Mouse (Mus musculus): ENCODE data around the gene Kctd15.

Kctd15 gene

GRCm38 (mm10) chr7:34618141-34618890, 38.2 kb downstream of the Kctd15 start:
- no peak for DNase-seq

DNA sequence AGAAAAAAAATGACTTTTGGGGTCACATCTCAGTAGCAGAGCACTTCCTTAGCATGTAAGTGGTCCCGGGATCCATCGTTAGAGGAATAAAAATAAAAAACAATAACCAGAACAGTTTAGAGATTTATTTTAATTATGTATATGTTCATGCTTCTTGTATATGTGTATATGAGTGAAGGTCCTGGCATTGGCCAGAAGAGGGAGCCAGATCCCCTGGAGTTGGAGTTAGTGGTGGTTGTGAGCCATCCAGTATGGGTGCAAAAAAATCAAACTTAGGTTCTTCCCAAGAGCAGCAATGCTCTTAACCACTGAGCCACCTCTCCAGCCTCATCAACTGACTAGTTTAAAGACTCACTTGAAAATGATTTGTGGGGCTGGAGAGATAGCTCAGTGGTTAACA, 40.3 kb downstream of the Kctd15 start:
- no peak for DNase-seq

GRCm38 (mm10) chr7:34610445-34610844, 46.1 kb downstream of the Kctd15 start:
- no peak for DNase-seq

GRCm38 (mm10) chr7:34607334-34607970, 49.1 kb downstream of the Kctd15 start:
- no peak for DNase-seq

DNA sequence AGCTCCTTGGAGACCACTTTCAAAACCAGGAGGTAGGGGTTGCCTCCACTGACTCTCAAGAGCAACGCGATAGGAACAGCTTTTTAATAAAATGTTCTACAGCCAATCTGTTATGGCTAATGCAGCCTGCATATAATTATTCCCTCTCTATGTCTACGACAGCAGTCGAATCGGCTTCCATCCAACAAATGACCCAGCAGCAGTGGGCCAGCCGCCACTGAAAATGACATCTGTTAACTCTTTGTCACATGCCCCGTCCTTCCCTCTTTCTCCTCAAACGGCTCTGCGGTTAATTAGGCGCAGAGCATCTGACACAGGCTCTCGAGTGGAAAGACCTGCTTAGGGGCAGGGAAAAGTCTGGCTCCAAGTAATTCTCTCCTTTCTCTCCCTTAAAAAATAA, 49.8 kb downstream of the Kctd15 start:
- peak; percentile 58 for DNase-seq

DNA sequence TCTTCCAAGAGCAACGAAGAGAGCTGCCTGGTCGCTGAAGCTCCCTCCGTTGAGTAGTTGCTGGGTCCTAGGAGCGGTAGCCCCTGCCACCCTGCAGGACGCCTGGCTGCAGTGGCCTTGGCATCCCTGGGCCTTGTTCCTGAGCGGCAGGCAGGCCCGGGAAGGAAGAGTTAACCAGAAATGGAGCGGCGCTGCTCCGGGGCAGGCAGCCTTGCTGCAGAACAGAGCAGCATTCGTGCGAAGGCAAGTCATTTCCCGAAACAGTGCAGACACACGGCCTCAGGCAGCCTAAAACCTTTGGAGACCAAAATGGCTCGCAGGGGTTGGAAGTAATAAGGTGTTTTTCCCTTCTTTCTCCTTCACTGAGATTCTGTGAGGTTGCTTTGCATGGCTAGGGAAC, 50.5 kb downstream of the Kctd15 start:
- peak; percentile 39 for DNase-seq

DNA sequence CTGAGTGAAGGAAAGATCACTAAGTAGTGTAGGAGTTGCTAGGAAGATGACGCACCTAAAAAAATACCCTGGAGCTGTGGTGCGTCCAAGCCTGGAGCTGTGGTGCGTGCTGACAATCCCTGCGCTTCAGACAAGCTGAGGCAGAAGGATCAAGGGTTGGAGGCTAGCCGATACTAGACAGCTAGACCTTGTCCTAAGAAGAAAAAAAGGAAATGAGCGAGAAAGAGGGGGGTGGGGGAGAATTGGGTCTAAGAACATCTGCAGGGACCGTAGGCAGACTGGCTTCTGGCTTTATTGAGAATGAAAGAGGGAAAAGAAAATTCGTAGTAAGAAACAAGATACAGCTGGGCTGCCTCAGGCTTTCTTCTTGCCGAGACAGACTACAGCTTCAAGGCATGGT, 58.0 kb downstream of the Kctd15 start:
- DNase-seq: no peak

DNA sequence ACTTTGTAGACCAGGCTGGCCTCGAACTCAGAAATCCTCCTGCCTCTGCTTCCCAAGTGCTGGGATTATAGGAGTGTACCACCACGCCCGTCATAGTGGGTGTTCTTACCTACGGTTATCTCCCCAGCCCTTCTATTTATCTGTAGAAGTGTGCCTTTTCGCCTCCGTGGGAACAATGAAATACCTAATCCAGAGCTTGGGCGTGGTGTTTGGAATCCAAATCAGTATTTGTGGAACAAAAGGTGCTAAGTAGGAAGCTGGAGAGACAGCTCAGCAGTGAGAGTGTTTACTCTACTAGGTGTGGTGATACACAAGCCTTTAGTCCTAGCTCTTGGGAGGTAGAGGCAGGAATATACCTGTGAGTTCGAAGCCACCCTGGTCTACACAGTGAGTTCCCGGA, 58.5 kb downstream of the Kctd15 start:
- no peak for DNase-seq

DNA sequence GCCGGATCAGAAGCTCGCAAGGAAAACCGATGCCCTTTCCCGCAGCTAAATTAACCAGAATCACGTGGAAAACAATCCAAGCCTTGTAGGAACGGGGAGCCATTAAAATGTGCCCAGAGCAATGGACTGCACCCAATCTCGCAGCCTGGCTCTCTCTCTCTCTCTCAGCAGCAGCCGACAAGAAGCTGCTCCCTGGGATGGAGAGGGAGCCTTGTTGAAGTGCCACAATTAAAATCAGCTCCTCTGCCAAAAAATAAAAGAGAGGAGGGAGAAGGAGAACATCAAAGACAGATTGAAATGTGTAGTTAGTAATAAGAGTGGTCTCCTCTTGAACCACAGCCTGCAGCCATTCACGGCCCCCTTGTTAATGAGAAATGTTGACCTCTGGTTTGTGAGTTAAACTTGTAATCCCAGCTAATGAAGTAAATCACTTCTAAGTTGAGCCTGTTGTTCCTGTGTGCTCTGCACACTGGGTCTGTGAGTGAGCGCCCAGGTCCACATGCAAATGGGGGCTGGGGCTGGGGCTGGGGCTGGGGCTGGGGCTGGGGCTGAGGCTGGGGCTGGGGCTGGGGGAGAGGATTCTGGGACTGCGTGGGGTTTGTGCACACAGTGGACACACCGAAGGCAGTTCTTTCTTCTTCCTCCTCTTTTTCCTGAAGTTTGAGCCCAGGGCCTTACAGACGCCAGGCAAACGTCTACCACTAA, 59.8 kb downstream of the Kctd15 start:
- no peak for DNase-seq

DNA sequence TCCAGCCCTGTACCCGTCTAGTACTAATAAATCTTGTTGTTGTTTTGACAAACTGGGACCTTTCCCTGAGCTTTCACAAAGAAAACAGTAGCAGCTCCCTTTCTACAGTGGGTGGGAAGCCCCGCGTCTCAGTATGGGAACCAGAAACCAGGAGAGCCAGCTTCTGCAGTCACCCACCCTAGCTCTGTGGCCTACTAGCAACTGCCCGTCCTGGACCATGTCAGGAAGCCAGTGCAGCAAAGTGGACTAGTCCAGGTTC, 61.3 kb downstream of the Kctd15 start:
- no peak for DNase-seq

DNA sequence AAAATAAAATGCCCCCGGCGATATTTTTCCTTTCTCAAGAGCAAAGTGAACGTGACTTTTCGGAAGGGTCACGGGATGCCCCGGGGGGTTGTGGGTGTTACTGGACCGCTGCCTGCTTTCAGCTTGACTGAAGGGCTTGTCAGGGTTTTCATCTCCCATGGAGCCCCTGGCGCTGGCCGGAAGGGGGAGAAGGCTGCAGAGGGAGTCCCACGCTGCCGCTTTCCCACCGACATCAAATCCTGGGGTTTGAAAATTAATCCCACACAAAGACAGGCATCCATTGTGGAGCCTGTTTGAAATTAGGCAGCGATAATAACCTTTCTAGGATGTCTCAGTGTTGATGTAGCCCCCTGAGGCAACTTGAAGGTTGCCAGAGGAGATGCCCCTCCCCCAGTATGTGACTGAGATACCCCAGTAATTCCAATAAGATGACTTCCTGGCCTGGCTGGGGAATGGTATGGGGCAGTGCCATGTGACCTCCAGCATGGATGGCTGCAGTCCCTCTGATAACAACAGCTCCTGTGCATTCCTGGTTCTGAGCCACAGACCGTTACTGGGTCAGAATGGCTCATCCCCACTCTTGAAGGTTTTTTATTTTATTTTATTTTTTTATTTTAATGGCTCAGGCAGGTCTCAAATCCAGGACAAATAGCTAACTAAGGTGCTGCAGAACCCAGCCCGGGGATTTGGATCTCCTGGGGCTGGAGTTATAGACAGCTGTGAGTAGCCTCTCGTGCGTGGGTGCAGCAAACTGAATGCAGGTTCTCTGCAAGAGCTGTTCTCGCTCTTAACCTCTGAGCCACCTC, 61.8 kb downstream of the Kctd15 start:
- peak; percentile 69 for DNase-seq

DNA sequence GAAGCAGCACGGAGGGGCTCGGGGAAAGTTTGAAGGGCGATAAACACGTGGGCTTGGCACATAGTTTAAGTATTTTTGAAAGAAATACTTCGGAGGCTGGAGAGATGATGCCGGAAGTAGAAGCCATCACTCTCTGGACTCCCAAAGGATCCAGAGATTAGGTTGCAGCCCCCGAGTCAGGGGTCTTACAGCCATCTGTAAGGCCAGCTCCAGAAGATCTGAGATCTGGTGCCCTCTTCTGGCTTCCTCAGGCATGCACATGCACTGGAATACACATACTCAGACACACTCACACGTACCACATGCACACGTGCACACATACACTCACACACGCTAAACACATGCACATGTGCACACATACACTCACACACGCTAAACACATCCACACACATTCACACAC, 65.8 kb downstream of the Kctd15 start:
- DNase-seq: no peak

All from kidney, postnatal 10 days (tissue).